Comparison of ENCODE assay signal across 8 mouse cellular contexts in genomic region chr19:14596941-14597916, GRCm38 (mm10). TPM values are rescaled to one million over a fixed set of nuclear protein-coding genes. Genes with fewer than 3 reads are reported as not detected.
DNase-seq lines count a peak whose midpoint lies in the region; ATAC-seq and TF ChIP-seq lines count a peak whose summit lies in the region.

No protein-coding gene starts in this region.

- under 1% methylated on average over 103 of the region's 120 CpGs for WGBS in heart, postnatal 0 days
- WGBS in lung, embryonic 14.5 days = under 1% methylated on average over 107 of the region's 120 CpGs

- no peaks in the 10 kb centered on the region for H3K9me3 ChIP-seq in E14TG2a.4 (ENCODE audit: low read length)
- no peaks in the 10 kb centered on the region for H3K9me3 ChIP-seq in heart, postnatal 0 days (replicated peaks; ENCODE audit: control insufficient read depth, low read length)
- no peaks in the 10 kb centered on the region for H3K9me3 ChIP-seq in lung, embryonic 14.5 days (ENCODE audit: low read depth, low read length)

- H3K4me1 ChIP-seq in E14TG2a.4 (replicated peaks; ENCODE audit: low read depth, low read length) = peaks cover 60% of the 10 kb centered on the region
- peaks cover 7% of the 10 kb centered on the region; the same call in 1 of the 2 replicates for H3K4me1 ChIP-seq in heart, postnatal 0 days (ENCODE audit: control insufficient read depth, insufficient read depth)
- peaks cover 4% of the 10 kb centered on the region; the same call in 1 of the 2 replicates for H3K4me1 ChIP-seq in lung, embryonic 14.5 days (ENCODE audit: insufficient read depth)

- H3K27me3 ChIP-seq in E14TG2a.4 (ENCODE audit: insufficient read depth, low read length) = no peaks in the 10 kb centered on the region
- no peaks in the 10 kb centered on the region for H3K27me3 ChIP-seq in heart, postnatal 0 days (ENCODE audit: control insufficient read depth, insufficient read depth, low read length)
- H3K27me3 ChIP-seq in lung, embryonic 14.5 days (ENCODE audit: insufficient read depth, low read length) = no peaks in the 10 kb centered on the region

- peak overlapping the region; percentile 88 for H3K27ac ChIP-seq in heart, postnatal 0 days (ENCODE audit: low read depth)
- peak overlapping the region; percentile 98 for H3K27ac ChIP-seq in lung, embryonic 14.5 days (ENCODE audit: low read depth)

- H3K36me3 ChIP-seq in E14TG2a.4 (ENCODE audit: insufficient read depth, low read length) = peaks cover 35% of the 10 kb centered on the region
- peaks cover 5% of the 10 kb centered on the region; the same call in 1 of the 2 replicates for H3K36me3 ChIP-seq in heart, postnatal 0 days (replicated peaks; ENCODE audit: control insufficient read depth, insufficient read depth, low read length)
- H3K36me3 ChIP-seq in lung, embryonic 14.5 days (ENCODE audit: insufficient read depth) = 0 out of 2 replicates have a peak, but pooled peaks cover 4% of the 10 kb centered on the region

- TF ChIP-seq CTCF in E14TG2a.4 (conservative IDR thresholded peaks at IDR 0.05; ENCODE audit: low read length) = no peak
- TF ChIP-seq CTCF in heart, postnatal 0 days (IDR thresholded peaks at IDR 0.05; ENCODE audit: low read depth) = no peak
- no peak for TF ChIP-seq CTCF in lung, embryonic 14.5 days (IDR thresholded peaks at IDR 0.05; ENCODE audit: low read depth)

- H3K9ac ChIP-seq in heart, postnatal 0 days (replicated peaks; ENCODE audit: low read depth, low read length) = peak overlapping the region; percentile 88
- peak overlapping the region; percentile 95 for H3K9ac ChIP-seq in lung, embryonic 14.5 days

- peak overlapping the region; percentile 82 for H3K4me2 ChIP-seq in heart, postnatal 0 days (ENCODE audit: low read depth, low read length)
- H3K4me2 ChIP-seq in lung, embryonic 14.5 days = peak overlapping the region; percentile 78

- peak overlapping the region; percentile 91 for H3K4me3 ChIP-seq in E14TG2a.4 (replicated peaks; ENCODE audit: low read length)
- peak overlapping the region; percentile 76 for H3K4me3 ChIP-seq in heart, postnatal 0 days (ENCODE audit: low read depth, low read length)
- peak overlapping the region; percentile 89 for H3K4me3 ChIP-seq in lung, embryonic 14.5 days (ENCODE audit: low read depth, low read length)

- peak; percentile 4; the same call in 1 of the 2 replicates for ATAC-seq in erythroid progenitor cell, adult 5-6 weeks (replicated peaks; ENCODE audit: low FRiP score, poor library complexity, severe bottlenecking)
- no peak for ATAC-seq in heart, postnatal 0 days (ENCODE audit: insufficient read depth, low read depth)
- ATAC-seq in lung, embryonic 14.5 days (ENCODE audit: insufficient read depth) = peak; percentile 10

- no peak for TF ChIP-seq EP300 in heart, postnatal 0 days (IDR thresholded peaks at IDR 0.05; ENCODE audit: low read depth)

- peak; percentile 58 for DNase-seq in brain, adult 2 months (ENCODE audit: low read depth, low spot score)
- DNase-seq in heart, postnatal 0 days (ENCODE audit: low spot score) = peak; percentile 41
- DNase-seq in kidney, postnatal 36 days = peak; percentile 25 to 73
- DNase-seq in lung, embryonic 14.5 days = peak; percentile 75
- DNase-seq in ovary, postnatal 14 days (ENCODE audit: low spot score) = peak; percentile 21
- peak; percentile 67 for DNase-seq in thymus, postnatal 14 days

RNA-seq across cellular contexts. Expression of gene Tle4, which starts 0.6 kb away (rescaled TPM):
- total RNA-seq in erythroid progenitor cell, adult 5-6 weeks (2015; ENCODE audit: low replicate concordance) = 20.2 and 22.6 TPM in 2 replicates
- total RNA-seq in erythroid progenitor cell, adult 5-6 weeks (2017; ENCODE audit: low replicate concordance) = 11.0 and 14.4 TPM in 2 replicates
- 13.8 and 18.1 TPM in 2 replicates for total RNA-seq in heart, postnatal 0 days (2014; rRNA removed; ENCODE audit: low replicate concordance)
- polyA plus RNA-seq in heart, postnatal 0 days (2015; fragmentation: Nextera tagmentation; extraction: Ambion mirVana) = 3.4 and 4.0 TPM in 2 replicates
- 16.1 and 16.9 TPM in 2 replicates for polyA plus RNA-seq in lung, embryonic 14.5 days (2014; fragmentation: Nextera tagmentation; extraction: Ambion mirVana)

Comparison
In these comparisons a context has a peak if more than half of its experiments do, and no peak if none do; other contexts are left out.
1. DNase-seq: peak in every context shown above with its lines; median percentile 75 in lung, embryonic 14.5 days; 67 in thymus, postnatal 14 days; 58 in brain, adult 2 months; 49 in kidney, postnatal 36 days; 41 in heart, postnatal 0 days; 21 in ovary, postnatal 14 days.